Mouse (Mus musculus): Measurements from ENCODE around the gene Uqcc1. TPM values are rescaled to one million over a fixed set of nuclear protein-coding genes. Genes with fewer than 3 reads are reported as not detected.
A peak's percentile ranks its signal among the peaks of the same experiment; 100 is the strongest.

Uqcc1 gene
- polyA plus RNA-seq, 1 experiment from 2014 or later: 66.5 TPM

DNA sequence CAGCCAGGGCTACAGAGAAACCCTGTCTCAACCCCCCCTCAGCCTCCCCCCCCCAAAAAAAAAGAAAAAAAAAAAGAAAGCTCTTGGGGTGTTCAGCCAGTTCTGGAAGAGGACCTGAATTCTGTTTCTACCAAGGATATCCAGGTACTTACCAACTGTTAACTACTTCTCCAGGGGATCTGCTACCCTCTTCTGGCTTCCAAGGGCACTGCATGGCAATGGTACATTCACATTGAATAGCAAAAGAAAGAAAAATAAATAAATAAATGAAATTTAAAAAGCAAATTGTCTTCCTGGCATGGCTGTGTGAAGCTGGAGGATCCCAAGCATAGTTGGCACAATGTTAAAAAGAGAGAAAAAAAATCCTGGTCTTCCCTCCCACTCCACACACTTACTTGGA lies 21.9 kb upstream of the Uqcc1 start:
- H3K9ac ChIP-seq (ENCODE audit: low read length): no peak overlapping the region
- H3K4me2 ChIP-seq (ENCODE audit: low read depth, low read length): no peak overlapping the region
- H3K4me3 ChIP-seq (replicated peaks; ENCODE audit: low read length): no peak overlapping the region
- H3K9me3 ChIP-seq (replicated peaks; ENCODE audit: control insufficient read depth, low read length): no peaks in the 10 kb centered on the region
- H3K27me3 ChIP-seq (ENCODE audit: control insufficient read depth, insufficient read depth, low read length): no peaks in the 10 kb centered on the region
- no peaks in the 10 kb centered on the region for H3K36me3 ChIP-seq (ENCODE audit: control insufficient read depth, insufficient read depth, low read length)
- ATAC-seq (ENCODE audit: insufficient read depth, low FRiP score): no peak
- no peaks in the 10 kb centered on the region for H3K4me1 ChIP-seq (ENCODE audit: control insufficient read depth, insufficient read depth, low read length)
- no peak overlapping the region for H3K27ac ChIP-seq (ENCODE audit: low read length)

DNA sequence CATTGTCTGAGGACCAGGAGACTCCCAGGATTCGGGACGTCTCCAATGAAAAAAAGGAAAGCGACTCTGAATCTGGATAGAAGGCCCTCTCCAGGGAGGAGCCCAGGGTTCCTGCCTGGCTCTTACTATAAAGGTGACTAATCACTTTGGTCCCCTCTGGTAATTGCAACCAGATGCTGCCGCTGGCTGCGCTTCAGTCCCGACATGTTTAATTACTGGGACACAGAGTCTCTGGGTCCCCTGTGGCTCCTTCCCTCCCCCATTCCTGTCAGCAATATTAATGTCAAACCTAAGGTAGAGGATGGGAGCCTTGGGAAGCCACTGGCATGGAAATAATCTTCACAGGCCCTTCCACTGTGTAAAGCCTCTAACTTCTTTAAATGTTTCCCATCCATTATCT lies 19.3 kb upstream of the Uqcc1 start:
- Histone ChIP-seq H3K9ac (ENCODE audit: low read length) (no peak overlapping the region), H3K4me2 (ENCODE audit: low read depth, low read length) (no peak overlapping the region), H3K36me3 (ENCODE audit: control insufficient read depth, insufficient read depth, low read length) (no peaks in the 10 kb centered on the region), H3K4me1 (ENCODE audit: control insufficient read depth, insufficient read depth, low read length) (peaks cover 2% of the 10 kb centered on the region; the same call in 1 of the 2 replicates), H3K27me3 (ENCODE audit: control insufficient read depth, insufficient read depth, low read length) (no peaks in the 10 kb centered on the region), H3K9me3 (replicated peaks; ENCODE audit: control insufficient read depth, low read length) (no peaks in the 10 kb centered on the region), H3K27ac (ENCODE audit: low read length) (no peak overlapping the region), H3K4me3 (replicated peaks; ENCODE audit: low read length) (no peak overlapping the region)
- ATAC-seq (ENCODE audit: insufficient read depth, low FRiP score): no peak
- WGBS: 45% methylated on average over 6 of the region's 6 CpGs

DNA sequence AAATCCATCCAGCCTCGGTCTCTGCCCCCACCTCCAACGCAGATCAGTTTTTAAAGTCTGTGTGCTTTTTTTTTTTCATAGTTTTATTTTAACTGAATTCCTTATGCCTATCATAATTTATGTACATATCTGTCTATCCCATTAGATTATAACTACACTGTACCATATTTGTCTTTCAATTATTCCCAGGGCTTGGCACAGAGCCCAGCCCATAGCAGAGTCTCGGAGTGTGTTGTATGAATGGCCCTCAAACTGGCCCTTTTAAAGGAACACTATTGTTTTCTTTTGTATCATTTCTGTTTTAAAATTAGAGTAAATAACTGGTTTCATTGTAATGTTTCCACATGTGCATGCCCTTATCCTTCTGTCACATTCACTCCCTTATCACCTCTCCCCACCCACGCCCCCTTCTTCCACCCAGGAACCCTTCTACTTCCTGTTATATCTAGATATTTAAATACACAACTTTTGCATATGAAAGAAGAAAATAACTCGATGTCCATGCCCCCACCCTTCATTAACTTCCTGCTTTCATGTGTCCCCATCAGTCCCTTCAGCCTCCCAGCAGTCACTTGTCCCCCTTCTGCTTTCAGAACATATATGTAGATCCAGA lies 17.4 kb upstream of the Uqcc1 start:
- H3K4me2 ChIP-seq (ENCODE audit: low read depth, low read length): no peak overlapping the region
- WGBS: 32% methylated on average over 5 of the region's 5 CpGs
- peaks cover 10% of the 10 kb centered on the region for H3K4me1 ChIP-seq (ENCODE audit: control insufficient read depth, insufficient read depth, low read length)
- ATAC-seq (ENCODE audit: insufficient read depth, low FRiP score): peak; percentile 57; the same call in 1 of the 2 replicates
- no peaks in the 10 kb centered on the region for H3K27me3 ChIP-seq (ENCODE audit: control insufficient read depth, insufficient read depth, low read length)
- H3K9ac ChIP-seq (ENCODE audit: low read length): no peak overlapping the region
- H3K36me3 ChIP-seq (ENCODE audit: control insufficient read depth, insufficient read depth, low read length): no peaks in the 10 kb centered on the region
- H3K27ac ChIP-seq (ENCODE audit: low read length): 0 out of 2 replicates have a peak overlapping the region, but pooled peaks have one; percentile 14
- no peaks in the 10 kb centered on the region for H3K9me3 ChIP-seq (replicated peaks; ENCODE audit: control insufficient read depth, low read length)
- H3K4me3 ChIP-seq (replicated peaks; ENCODE audit: low read length): no peak overlapping the region

DNA sequence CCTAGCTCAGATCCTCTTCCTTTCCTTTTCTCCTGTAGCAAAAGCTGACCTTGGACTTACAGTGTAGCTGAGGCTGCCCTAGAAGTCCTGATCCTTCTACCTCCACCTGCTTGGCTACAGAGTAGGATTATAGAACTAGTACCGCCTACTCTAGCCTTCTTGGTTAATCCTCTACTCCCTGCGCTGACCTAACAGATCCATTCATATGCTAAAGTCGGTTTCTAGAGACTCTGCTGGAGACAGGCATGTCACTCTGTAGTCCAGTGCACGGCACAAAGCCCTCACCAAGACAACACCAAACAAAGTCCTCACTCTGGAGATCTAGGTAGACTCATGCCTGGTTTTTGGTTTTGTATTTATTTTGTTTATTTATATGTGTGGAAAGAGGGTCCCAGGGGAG lies 16.4 kb upstream of the Uqcc1 start:
- no peak overlapping the region for H3K4me2 ChIP-seq (ENCODE audit: low read depth, low read length)
- WGBS: 27% methylated on average over 4 of the region's 4 CpGs
- no peak overlapping the region for H3K4me3 ChIP-seq (replicated peaks; ENCODE audit: low read length)
- no peaks in the 10 kb centered on the region for H3K9me3 ChIP-seq (replicated peaks; ENCODE audit: control insufficient read depth, low read length)
- H3K9ac ChIP-seq (ENCODE audit: low read length): no peak overlapping the region
- H3K27ac ChIP-seq (ENCODE audit: low read length): no peak overlapping the region
- H3K27me3 ChIP-seq (ENCODE audit: control insufficient read depth, insufficient read depth, low read length): no peaks in the 10 kb centered on the region
- H3K36me3 ChIP-seq (ENCODE audit: control insufficient read depth, insufficient read depth, low read length): no peaks in the 10 kb centered on the region
- H3K4me1 ChIP-seq (ENCODE audit: control insufficient read depth, insufficient read depth, low read length): peaks cover 10% of the 10 kb centered on the region
- no peak for ATAC-seq (ENCODE audit: insufficient read depth, low FRiP score)

DNA sequence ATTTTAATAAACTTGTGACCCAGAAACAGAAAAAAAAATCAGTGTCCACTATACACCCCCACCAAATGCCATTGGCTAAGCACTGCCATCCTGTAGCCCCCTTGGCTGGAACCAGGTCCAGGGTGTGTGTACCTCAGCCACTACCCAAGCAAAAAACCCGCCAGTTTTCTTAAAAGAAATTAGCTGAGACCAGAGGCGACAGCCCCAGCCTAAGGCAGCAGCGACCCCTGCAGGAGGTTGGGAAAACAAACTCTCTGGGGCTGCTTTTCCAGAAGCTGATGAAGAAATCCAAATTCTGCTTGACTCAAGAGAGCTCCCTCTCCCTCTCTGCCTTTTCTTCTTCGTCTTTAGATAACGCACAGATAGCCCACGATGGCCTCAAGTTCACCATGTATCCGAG lies 16.0 kb upstream of the Uqcc1 start:
- Histone ChIP-seq H3K9me3 (replicated peaks; ENCODE audit: control insufficient read depth, low read length) (no peaks in the 10 kb centered on the region), H3K4me2 (ENCODE audit: low read depth, low read length) (no peak overlapping the region), H3K9ac (ENCODE audit: low read length) (no peak overlapping the region), H3K4me1 (ENCODE audit: control insufficient read depth, insufficient read depth, low read length) (peaks cover 10% of the 10 kb centered on the region), H3K27ac (ENCODE audit: low read length) (no peak overlapping the region), H3K4me3 (replicated peaks; ENCODE audit: low read length) (no peak overlapping the region), H3K27me3 (ENCODE audit: control insufficient read depth, insufficient read depth, low read length) (no peaks in the 10 kb centered on the region), H3K36me3 (ENCODE audit: control insufficient read depth, insufficient read depth, low read length) (no peaks in the 10 kb centered on the region)
- WGBS: 4% methylated on average over 7 of the region's 7 CpGs
- no peak for ATAC-seq (ENCODE audit: insufficient read depth, low FRiP score)

DNA sequence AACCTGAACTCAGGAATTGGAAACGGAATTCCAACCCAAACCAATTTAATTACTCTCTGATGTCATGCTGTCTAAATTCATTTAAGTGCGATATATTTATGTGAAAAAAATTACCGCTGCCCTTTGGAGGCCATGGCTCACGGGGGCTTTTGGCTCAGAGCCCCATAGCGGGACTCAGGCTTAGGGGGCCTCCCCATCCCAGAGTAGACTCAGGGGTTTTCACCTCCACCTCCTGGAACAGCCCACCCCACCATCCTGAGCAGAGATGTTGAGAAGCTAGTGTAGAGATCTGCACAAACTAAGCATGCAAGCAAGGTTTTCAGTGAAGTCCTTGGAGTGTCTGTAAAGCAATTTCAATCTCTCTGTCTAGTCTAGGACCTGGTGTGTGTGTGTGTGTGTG lies 15.5 kb upstream of the Uqcc1 start:
- no peak for ATAC-seq (ENCODE audit: insufficient read depth, low FRiP score)
- Histone ChIP-seq H3K9me3 (replicated peaks; ENCODE audit: control insufficient read depth, low read length) (no peaks in the 10 kb centered on the region), H3K4me1 (ENCODE audit: control insufficient read depth, insufficient read depth, low read length) (peaks cover 10% of the 10 kb centered on the region), H3K27ac (ENCODE audit: low read length) (no peak overlapping the region), H3K36me3 (ENCODE audit: control insufficient read depth, insufficient read depth, low read length) (no peaks in the 10 kb centered on the region), H3K4me3 (replicated peaks; ENCODE audit: low read length) (no peak overlapping the region), H3K27me3 (ENCODE audit: control insufficient read depth, insufficient read depth, low read length) (no peaks in the 10 kb centered on the region), H3K4me2 (ENCODE audit: low read depth, low read length) (no peak overlapping the region), H3K9ac (ENCODE audit: low read length) (0 out of 2 replicates have a peak overlapping the region, but pooled peaks have one; percentile 24)
- 50% methylated on average over 5 of the region's 5 CpGs for WGBS

DNA sequence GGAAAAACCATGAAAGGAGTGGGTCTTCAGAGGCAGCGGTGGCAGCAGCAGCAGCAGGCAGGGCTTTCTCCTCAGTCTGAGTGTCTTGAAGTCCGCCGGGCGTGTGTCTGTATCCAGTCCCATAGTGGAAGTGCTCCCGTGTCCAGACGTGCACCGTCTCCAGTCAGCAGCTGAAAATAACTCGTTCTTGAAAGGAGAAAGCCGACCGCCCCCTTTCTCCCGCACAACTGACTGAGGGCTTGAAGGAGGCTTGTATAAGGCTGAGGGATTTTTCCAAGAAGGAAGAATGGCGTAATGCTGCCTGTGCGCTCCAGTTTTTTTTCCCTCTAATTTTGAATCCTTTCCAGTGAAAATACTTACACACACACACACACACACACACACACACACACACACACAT lies 15.0 kb upstream of the Uqcc1 start, which contains the start of gene Gdf5:
TSS of gene Gdf5 (minus strand) at position 244 of the 400 bp plus-strand sequence.
- no peak within 1 kb of the TSS for H3K4me2 ChIP-seq (ENCODE audit: low read depth, low read length)
- 0 out of 2 replicates have a peak within 1 kb of the TSS, but pooled peaks have one; percentile 24 for H3K9ac ChIP-seq (ENCODE audit: low read length)
- no peaks in the 10 kb centered on the region for H3K9me3 ChIP-seq (replicated peaks; ENCODE audit: control insufficient read depth, low read length)
- no peak within 1 kb of the TSS for H3K27ac ChIP-seq (ENCODE audit: low read length)
- H3K4me3 ChIP-seq (replicated peaks; ENCODE audit: low read length): no peak within 1 kb of the TSS
- H3K4me1 ChIP-seq (ENCODE audit: control insufficient read depth, insufficient read depth, low read length): peaks cover 10% of the 10 kb centered on the region
- peak; percentile 31; the same call in 1 of the 2 replicates for ATAC-seq (ENCODE audit: insufficient read depth, low FRiP score)
- 36% methylated on average over 13 of the region's 13 CpGs for whole genome bisulfite sequencing
- no peaks in the 10 kb centered on the region for H3K36me3 ChIP-seq (ENCODE audit: control insufficient read depth, insufficient read depth, low read length)
- H3K27me3 ChIP-seq (ENCODE audit: control insufficient read depth, insufficient read depth, low read length): no peaks in the 10 kb centered on the region

DNA sequence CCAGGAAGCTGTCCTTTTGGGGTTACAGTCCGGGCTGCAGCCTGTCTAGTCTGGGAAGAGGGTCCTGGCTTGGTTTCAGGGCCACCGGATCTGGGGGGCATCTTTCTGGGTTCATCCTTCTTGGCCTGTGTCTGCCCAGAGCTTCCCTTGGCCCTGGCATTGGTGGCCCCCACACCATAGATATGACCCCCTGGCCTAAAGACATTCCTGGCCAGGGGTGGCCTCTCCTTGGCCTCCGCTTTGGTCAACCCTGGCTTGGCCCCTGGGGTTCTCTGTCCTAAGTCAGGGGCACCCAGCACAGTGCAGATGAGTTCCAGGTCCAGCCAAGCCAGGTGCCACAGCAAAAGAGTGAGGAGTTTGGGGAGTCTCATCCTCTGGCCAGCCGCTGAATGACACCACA lies 14.6 kb upstream of the Uqcc1 start:
- no peak overlapping the region for H3K4me2 ChIP-seq (ENCODE audit: low read depth, low read length)
- WGBS: 79% methylated on average over 4 of the region's 4 CpGs
- no peaks in the 10 kb centered on the region for H3K9me3 ChIP-seq (replicated peaks; ENCODE audit: control insufficient read depth, low read length)
- no peak overlapping the region for H3K9ac ChIP-seq (ENCODE audit: low read length)
- ATAC-seq (ENCODE audit: insufficient read depth, low FRiP score): no peak
- H3K36me3 ChIP-seq (ENCODE audit: control insufficient read depth, insufficient read depth, low read length): no peaks in the 10 kb centered on the region
- peaks cover 10% of the 10 kb centered on the region for H3K4me1 ChIP-seq (ENCODE audit: control insufficient read depth, insufficient read depth, low read length)
- H3K27me3 ChIP-seq (ENCODE audit: control insufficient read depth, insufficient read depth, low read length): no peaks in the 10 kb centered on the region
- no peak overlapping the region for H3K27ac ChIP-seq (ENCODE audit: low read length)
- no peak overlapping the region for H3K4me3 ChIP-seq (replicated peaks; ENCODE audit: low read length)

DNA sequence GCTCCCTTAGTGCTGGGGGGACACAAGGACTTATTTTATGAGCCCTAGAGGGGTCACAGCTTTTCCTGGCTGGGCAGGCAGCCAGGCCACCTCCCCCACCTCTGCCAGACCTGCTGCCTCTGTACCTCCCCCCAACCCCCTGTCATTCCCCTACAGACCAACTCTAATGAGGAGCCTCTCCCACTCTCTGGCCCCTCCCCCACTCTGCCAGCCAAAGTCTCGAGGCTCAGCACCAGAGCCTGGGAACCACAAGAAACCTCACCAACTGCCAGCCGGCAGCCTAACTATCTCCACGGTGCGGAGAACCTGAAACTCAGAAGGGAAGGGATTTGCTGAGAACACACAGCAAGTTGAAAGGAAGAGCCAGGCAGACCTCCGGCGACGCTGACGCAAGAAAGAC lies 13.4 kb upstream of the Uqcc1 start:
- H3K27ac ChIP-seq (ENCODE audit: low read length): no peak overlapping the region
- 6% methylated on average over 8 of the region's 8 CpGs for WGBS
- peak overlapping the region; percentile 56; the same call in 1 of the 2 replicates for H3K9ac ChIP-seq (ENCODE audit: low read length)
- H3K4me1 ChIP-seq (ENCODE audit: control insufficient read depth, insufficient read depth, low read length): peaks cover 10% of the 10 kb centered on the region
- peak overlapping the region; percentile 2; the same call in 1 of the 2 replicates for H3K4me2 ChIP-seq (ENCODE audit: low read depth, low read length)
- ATAC-seq (ENCODE audit: insufficient read depth, low FRiP score): no peak
- no peak overlapping the region for H3K4me3 ChIP-seq (replicated peaks; ENCODE audit: low read length)
- no peaks in the 10 kb centered on the region for H3K9me3 ChIP-seq (replicated peaks; ENCODE audit: control insufficient read depth, low read length)
- no peaks in the 10 kb centered on the region for H3K36me3 ChIP-seq (ENCODE audit: control insufficient read depth, insufficient read depth, low read length)
- no peaks in the 10 kb centered on the region for H3K27me3 ChIP-seq (ENCODE audit: control insufficient read depth, insufficient read depth, low read length)
